ENCODE assay signal across 9 mouse cellular contexts in the genomic region with DNA sequence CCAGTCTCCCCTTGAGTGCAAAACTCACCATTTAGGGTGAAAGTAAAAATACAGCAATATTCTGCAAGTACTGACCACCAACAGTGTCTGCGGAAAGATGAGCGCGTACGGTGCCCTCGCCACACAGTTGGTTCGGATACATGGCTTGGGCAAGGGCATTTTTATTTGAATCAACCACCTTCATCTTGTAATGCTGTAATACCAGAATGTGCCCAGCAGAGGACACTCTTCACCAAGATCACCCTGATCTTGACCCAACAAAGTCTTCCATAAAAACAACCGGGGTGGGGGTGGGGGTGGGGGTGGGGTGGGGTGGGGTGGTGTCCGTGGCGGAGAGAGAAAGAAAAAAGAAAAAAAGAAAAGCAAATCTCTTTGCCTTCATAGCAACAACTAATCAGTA.
A peak's percentile ranks its signal among the peaks of the same experiment; 100 is the strongest.
DNase-seq lines count a peak whose midpoint lies in the region; TF ChIP-seq lines count a peak whose summit lies in the region.
"Had no signal": no experiment of that assay in that cellular context is flagged by ENCODE, and none has a peak within 500 bp of the region (broad histone marks: within the 10 kb centered on the region; RNA-seq: fewer than 3 reads in every experiment).

No protein-coding gene starts in this region.

- H3K4me1 ChIP-seq in heart, adult 2 months (ENCODE audit: control insufficient read depth, insufficient read depth, low read length), result no peaks in the 10 kb centered on the region
- H3K4me1 ChIP-seq in testis, adult 2 months (ENCODE audit: control insufficient read depth, insufficient read depth, low read length), result no peaks in the 10 kb centered on the region
- H3K4me1 ChIP-seq in cerebellum, adult 2 months (ENCODE audit: control insufficient read depth, insufficient read depth, low read length), result no peaks in the 10 kb centered on the region
- H3K4me1 ChIP-seq: hindbrain, embryonic 15.5 days had no signal

- no peak for TF ChIP-seq EP300 in heart, adult 2 months (IDR thresholded peaks at IDR 0.05; ENCODE audit: insufficient read depth, low read depth, low read length)

- no peak overlapping the region for H3K27ac ChIP-seq in heart, adult 2 months
- no peak overlapping the region for H3K27ac ChIP-seq in testis, adult 2 months (ENCODE audit: control insufficient read depth, insufficient read depth, low read depth, low read length)
- H3K27ac ChIP-seq in cerebellum, adult 2 months (ENCODE audit: insufficient read depth, low read length), result no peak overlapping the region
- H3K27ac ChIP-seq: hindbrain, embryonic 15.5 days had no signal

- peak; percentile 20 to 25 for DNase-seq in heart, adult 2 months
- DNase-seq in heart, adult 11 months, result no peak
- DNase-seq in testis, postnatal 14 days (ENCODE audit: low spot score), result no peak
- DNase-seq in cerebellum, adult 2 months, result peak; percentile 29 to 39
- DNase-seq in kidney, postnatal 10 days, result peak; percentile 45
- peak; percentile 52 for DNase-seq in testis, postnatal 10 days (ENCODE audit: low spot score)
- no peak for DNase-seq in spleen, adult 12 weeks (ENCODE audit: low spot score)

- intact Hi-C loops in heart, adult 2 months (cut with DNase I), result loop anchor here (2.0 to 5.0 kb wide), 3 partner anchors 169 to 569 kb away; no protein-coding TSS in a partner anchor

- no peaks in the 10 kb centered on the region for H3K27me3 ChIP-seq in heart, adult 2 months (ENCODE audit: control insufficient read depth, insufficient read depth, low read length)
- H3K27me3 ChIP-seq in testis, adult 2 months (ENCODE audit: control insufficient read depth, insufficient read depth, low read length), result no peaks in the 10 kb centered on the region
- H3K27me3 ChIP-seq in cerebellum, adult 2 months (ENCODE audit: control insufficient read depth, insufficient read depth, low read length), result no peaks in the 10 kb centered on the region
- H3K27me3 ChIP-seq: hindbrain, embryonic 15.5 days had no signal

- 56% methylated on average over 9 of the region's 9 CpGs for WGBS in heart, adult 2 months
- 58% methylated on average over 9 of the region's 9 CpGs for WGBS in cerebellum, adult 2 months

- H3K79me2 ChIP-seq in heart, adult 2 months (replicated peaks; ENCODE audit: control insufficient read depth, insufficient read depth, low read length), result no peaks in the 10 kb centered on the region

- TF ChIP-seq POLR2A in heart, adult 2 months (IDR thresholded peaks at IDR 0.05; ENCODE audit: insufficient read depth, low read depth, low read length), result no peak
- TF ChIP-seq POLR2A in testis, adult 2 months (IDR thresholded peaks at IDR 0.05; ENCODE audit: control insufficient read depth, low read depth, low read length), result no peak
- TF ChIP-seq POLR2A in cerebellum, adult 2 months (IDR thresholded peaks at IDR 0.05; ENCODE audit: borderline replicate concordance, insufficient read depth, low read length), result no peak

- no peak overlapping the region for H3K9ac ChIP-seq in heart, adult 2 months (ENCODE audit: low read depth, low read length)
- H3K9ac ChIP-seq: hindbrain, embryonic 15.5 days had no signal

- peak; percentile 66 for TF ChIP-seq CTCF in heart, adult 2 months (IDR thresholded peaks at IDR 0.05)
- TF ChIP-seq CTCF in testis, adult 2 months (IDR thresholded peaks at IDR 0.05; ENCODE audit: control insufficient read depth, insufficient read depth, insufficient replicate concordance, low read depth, low read length), result 0 out of 2 replicates have a peak, but pooled peaks have one; percentile 9
- TF ChIP-seq CTCF in cerebellum, adult 2 months (IDR thresholded peaks at IDR 0.05; ENCODE audit: borderline replicate concordance, insufficient read depth, low read depth, low read length), result peak; percentile 43; the same call in 1 of the 2 replicates

- H3K4me3 ChIP-seq in heart, adult 2 months, result no peak overlapping the region
- H3K4me3 ChIP-seq in testis, adult 2 months (ENCODE audit: control insufficient read depth, low read depth, low read length), result no peak overlapping the region
- H3K4me3 ChIP-seq in cerebellum, adult 2 months (replicated peaks; ENCODE audit: insufficient read depth, low read depth, low read length), result no peak overlapping the region
- H3K4me3 ChIP-seq: hindbrain, embryonic 15.5 days had no signal

- H3K36me3 ChIP-seq in heart, adult 2 months (ENCODE audit: control insufficient read depth, insufficient read depth, low read length), result no peaks in the 10 kb centered on the region
- H3K36me3 ChIP-seq in testis, adult 2 months (ENCODE audit: control insufficient read depth, insufficient read depth, low read length), result no peaks in the 10 kb centered on the region

Comparison
In these comparisons a context has a peak if more than half of its experiments do, and no peak if none do; other contexts are left out.
1. DNase-seq: peak in heart, adult 2 months (2 of 2), cerebellum, adult 2 months (2 of 2), kidney, postnatal 10 days (single experiment) and testis, postnatal 10 days (single experiment); none in heart, adult 11 months (single experiment), testis, postnatal 14 days (single experiment) and spleen, adult 12 weeks (single experiment).
2. CTCF ChIP-seq: peak in every context shown above with its lines; median percentile 66 in heart, adult 2 months; 43 in cerebellum, adult 2 months; 9 in testis, adult 2 months.